Mouse (Mus musculus) E14TG2a.4 (cell line): Measurements from ENCODE around the gene Tshz2.

Source experiments
- H3K27me3 ChIP-seq: 2 replicates; pipeline ENCODE4 v1.6.1; 2014; ENCODE audit warnings: low read length, control low read depth; ENCODE audit not compliant: insufficient read depth
- H3K36me3 ChIP-seq: 2 replicates; pipeline ENCODE4 v1.6.1; 2014; ENCODE audit warnings: low read length, control low read depth; ENCODE audit not compliant: insufficient read depth
- H3K4me1 ChIP-seq: replicated peaks from 2 replicates; pipeline ENCODE4 v1.6.1; 2014; ENCODE audit warnings: low read depth, low read length, control low read depth
- H3K4me3 ChIP-seq: replicated peaks from 2 replicates; pipeline ENCODE4 v1.5.1; 2014; ENCODE audit warnings: mild to moderate bottlenecking, low read length
- H3K9me3 ChIP-seq: 2 replicates; pipeline ENCODE4 v1.6.1; 2014; ENCODE audit warnings: low read length, control low read depth
- CTCF ChIP-seq: conservative IDR thresholded peaks from 2 replicates; pipeline ENCODE4 v1.5.1; 2014; ENCODE audit warnings: low read length
- NANOG ChIP-seq: IDR thresholded peaks from 2 replicates; pipeline ENCODE4 v1.6.1; 2014; ENCODE audit warnings: borderline replicate concordance, low read length, mixed read lengths
- POU5F1 ChIP-seq: IDR thresholded peaks from 2 replicates; pipeline ENCODE4 v1.6.1; 2014; ENCODE audit warnings: low read length, borderline replicate concordance

The Tshz2 gene

DNA sequence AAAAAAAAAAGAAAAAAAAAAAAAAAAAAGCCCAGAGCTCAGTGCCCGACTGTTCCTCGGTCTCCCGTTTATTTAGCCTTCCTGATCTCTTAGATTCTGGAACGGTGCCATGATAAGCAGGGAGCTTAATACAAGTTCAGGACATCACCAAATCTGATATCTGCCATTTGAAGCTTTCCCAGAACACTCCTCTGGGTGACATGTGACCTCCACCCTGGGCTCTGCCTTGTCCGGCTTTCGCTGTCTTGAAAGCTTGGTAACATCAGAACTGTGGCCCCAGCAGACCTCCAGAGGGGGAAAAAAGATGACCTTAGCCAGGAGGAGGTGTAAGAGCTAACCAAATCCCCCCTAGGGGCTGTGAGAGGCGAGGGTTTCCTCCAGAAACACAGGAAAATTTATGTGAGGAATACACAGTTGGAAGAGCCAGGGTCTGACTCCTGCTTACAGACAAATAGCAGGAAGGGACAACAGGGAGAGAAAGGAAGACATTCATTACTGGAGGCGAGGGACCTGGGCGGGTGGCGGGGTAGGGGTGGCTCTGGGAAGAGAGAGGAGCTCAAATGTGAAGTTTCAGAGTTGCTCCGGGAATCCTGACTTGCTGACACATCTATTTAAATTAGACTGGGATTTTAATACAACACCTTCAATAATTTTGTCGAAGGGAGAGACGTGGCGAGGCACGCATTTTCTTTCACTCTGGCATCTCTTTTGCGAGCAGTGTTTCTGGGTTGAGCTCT, 363.9 kb downstream of the Tshz2 start:
- Histone ChIP-seq H3K4me3 (no peak overlapping the region), H3K9me3 (no peaks in the 10 kb centered on the region), H3K36me3 (no peaks in the 10 kb centered on the region), H3K4me1 (peaks cover 27% of the 10 kb centered on the region), H3K27me3 (peaks cover 37% of the 10 kb centered on the region)
- no peak for TF ChIP-seq CTCF
- TF ChIP-seq POU5F1, result no peak
- TF ChIP-seq NANOG, result no peak

DNA sequence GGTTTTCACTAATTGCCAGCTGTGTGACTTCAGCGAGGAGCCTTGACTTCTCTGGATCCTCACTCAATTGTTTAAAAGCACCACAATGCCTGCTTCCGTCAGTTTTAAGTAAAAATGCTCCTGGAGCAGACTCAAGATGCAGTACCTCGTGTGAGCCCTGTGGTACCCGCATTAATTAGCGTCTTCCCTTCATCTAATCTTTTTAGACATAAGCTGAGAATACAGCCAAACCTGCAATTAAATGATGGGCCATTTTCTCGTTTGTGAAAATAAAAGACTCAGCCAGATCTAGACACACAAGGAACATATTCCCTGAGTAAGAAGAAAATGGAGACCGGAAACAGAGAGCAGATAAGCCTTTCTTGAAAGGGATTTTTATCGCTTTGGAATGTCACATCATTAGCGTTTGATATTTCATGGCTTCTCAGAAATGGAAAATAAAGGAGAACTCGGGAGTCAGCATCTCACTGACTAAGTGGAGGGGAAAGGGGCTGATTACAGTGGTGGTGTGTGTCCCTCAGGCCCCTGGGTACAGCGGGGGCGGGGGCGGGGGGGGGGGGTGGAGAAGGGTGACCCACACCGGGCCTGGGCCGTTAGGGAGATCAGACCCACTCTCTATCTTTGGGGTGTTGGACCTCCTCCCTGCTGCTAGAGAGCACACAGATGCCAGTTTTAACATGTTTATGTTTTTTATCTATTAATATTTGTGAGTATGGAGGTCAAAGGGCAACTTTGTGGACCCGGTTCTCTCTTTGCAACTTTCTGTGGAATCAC, 364.6 kb downstream of the Tshz2 start:
- TF ChIP-seq POU5F1 (no peak), CTCF (no peak), NANOG (no peak)
- Histone ChIP-seq H3K4me3 (no peak overlapping the region), H3K36me3 (no peaks in the 10 kb centered on the region), H3K4me1 (peaks cover 27% of the 10 kb centered on the region), H3K27me3 (peaks cover 31% of the 10 kb centered on the region), H3K9me3 (no peaks in the 10 kb centered on the region)

DNA sequence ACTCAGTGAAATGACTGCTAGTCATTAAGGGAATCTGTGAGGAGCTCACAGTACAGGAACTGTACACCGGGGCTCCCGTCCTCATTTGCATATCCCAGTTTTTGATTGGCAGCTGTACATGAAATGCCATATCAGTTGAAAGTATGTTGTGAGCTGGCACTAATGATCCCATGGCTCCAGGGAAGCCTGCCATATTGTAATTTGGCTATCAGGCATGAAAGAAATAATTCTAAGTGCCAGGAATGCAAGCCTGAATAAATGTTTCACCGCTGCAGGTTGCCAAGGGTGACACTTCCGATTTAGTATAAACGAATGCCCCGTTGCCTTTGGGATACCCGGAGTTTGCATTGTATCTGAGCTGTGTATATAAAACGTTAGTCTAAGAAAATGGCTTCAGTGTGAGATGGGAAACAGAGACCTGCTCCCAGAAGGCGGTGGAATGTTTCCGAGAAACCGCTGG, 366.1 kb downstream of the Tshz2 start:
- Histone ChIP-seq H3K36me3 (no peaks in the 10 kb centered on the region), H3K9me3 (no peaks in the 10 kb centered on the region), H3K4me3 (0 out of 2 replicates have a peak overlapping the region, but pooled peaks have one; percentile 3), H3K27me3 (peaks cover 28% of the 10 kb centered on the region), H3K4me1 (peaks cover 36% of the 10 kb centered on the region)
- TF ChIP-seq CTCF, result no peak
- no peak for TF ChIP-seq NANOG
- no peak for TF ChIP-seq POU5F1

DNA sequence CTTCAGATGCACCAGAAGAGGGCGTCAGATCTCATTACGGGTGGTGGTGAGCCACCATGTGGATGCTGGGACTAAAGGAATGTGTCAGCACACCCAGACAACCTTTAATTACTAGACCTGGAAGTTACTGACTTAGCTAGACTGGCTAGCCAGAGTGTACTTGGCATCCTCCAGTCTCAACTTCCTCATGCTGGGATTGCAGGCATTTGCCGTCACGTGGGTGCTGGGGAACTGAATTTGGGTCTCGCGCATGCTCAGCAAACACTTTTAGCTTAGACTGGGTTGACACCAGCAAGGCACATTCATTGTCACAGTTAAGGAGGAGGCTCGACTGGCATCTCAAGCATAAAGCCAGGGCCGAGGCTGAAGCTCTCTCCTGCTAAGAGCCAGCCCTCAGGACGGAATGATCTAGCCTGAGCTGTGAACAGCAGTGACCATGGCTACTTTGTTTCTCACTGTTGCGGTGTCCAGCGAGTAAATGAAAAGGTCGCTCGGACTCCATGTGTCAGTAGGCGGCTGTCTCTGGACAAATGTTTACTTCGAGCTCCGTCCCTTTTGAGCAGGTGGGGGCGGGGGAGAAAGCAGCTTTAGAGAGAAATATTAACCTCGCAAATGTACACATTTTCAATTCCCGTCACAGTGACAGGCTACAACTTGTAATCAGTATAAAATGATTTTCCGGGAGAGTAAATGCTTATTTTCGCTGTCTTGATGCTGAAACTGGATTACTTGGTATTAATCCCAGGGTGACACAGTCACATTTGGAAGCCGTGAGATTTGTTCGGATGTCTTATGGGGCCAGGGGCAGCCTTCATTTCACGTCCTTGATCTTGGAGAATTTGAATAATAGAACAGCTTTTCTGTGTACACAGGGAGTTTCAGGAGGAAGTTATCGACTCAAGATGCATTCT, 370.0 kb downstream of the Tshz2 start:
- TF ChIP-seq POU5F1 (no peak), CTCF (peak; percentile 7; the same call in 1 of the 2 replicates)
- Histone ChIP-seq H3K4me1 (peaks cover 21% of the 10 kb centered on the region), H3K27me3 (no peaks in the 10 kb centered on the region), H3K9me3 (no peaks in the 10 kb centered on the region), H3K36me3 (no peaks in the 10 kb centered on the region), H3K4me3 (no peak overlapping the region)

GRCm38 (mm10) chr2:170003666-170004065, 370.9 kb downstream of the Tshz2 start:
- Histone ChIP-seq H3K36me3 (no peaks in the 10 kb centered on the region), H3K4me1 (peaks cover 13% of the 10 kb centered on the region), H3K4me3 (no peak overlapping the region), H3K9me3 (peaks cover 5% of the 10 kb centered on the region), H3K27me3 (peaks cover 4% of the 10 kb centered on the region; the same call in 1 of the 2 replicates)
- TF ChIP-seq CTCF, result no peak
- no peak for TF ChIP-seq NANOG
- no peak for TF ChIP-seq POU5F1

DNA sequence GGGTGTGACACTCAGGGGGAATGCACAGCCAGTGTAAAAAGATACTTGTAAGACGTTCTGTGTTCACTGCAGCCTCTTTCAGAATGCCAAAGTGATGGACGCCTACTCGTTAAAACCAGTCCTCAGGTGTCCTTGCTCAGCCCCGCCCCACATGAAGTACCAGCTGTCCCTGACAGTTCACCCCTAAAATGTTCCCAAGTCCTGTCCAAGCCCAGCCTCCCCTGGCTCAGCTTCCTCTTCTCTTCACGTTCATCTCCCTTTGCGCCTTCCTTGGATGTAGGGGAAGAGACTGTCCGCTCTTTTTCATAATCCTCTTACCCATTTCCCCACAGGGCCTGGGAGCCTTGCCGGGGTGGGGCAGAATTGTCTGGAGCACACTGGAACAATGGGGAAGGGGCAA, 374.0 kb downstream of the Tshz2 start:
- H3K27me3 ChIP-seq, result peaks cover 5% of the 10 kb centered on the region; the same call in 1 of the 2 replicates
- no peak overlapping the region for H3K4me3 ChIP-seq
- peaks cover 21% of the 10 kb centered on the region for H3K4me1 ChIP-seq
- no peaks in the 10 kb centered on the region for H3K36me3 ChIP-seq
- TF ChIP-seq POU5F1 (no peak), NANOG (no peak), CTCF (no peak)
- peaks cover 5% of the 10 kb centered on the region for H3K9me3 ChIP-seq

DNA sequence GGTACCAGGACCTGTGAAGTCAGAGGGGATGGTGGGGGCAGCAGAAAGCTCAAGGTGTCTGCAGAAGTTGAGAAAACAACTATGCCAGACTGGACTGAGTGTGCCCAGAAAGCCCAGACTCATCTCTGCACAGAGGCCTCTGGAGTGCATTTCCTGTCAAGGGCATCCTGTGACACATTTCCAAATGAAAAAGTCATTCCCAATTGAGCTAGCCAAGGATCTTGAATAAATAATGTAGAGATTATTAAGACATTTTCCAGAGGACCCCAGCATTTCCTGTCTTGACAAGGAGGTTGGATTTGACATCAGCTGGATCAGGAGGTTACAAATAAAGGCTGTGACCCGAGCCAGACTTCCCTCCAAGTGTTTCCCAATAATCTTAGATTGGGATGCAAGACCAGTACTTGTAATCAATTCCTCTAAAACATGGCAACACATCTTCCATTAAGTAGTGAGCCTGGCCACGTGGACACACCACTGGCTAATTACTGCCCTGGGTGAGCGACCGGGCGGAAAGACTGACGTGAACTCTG, 374.7 kb downstream of the Tshz2 start:
- peaks cover 5% of the 10 kb centered on the region; the same call in 1 of the 2 replicates for H3K27me3 ChIP-seq
- H3K4me1 ChIP-seq, result peaks cover 21% of the 10 kb centered on the region
- TF ChIP-seq NANOG (no peak), CTCF (no peak), POU5F1 (no peak)
- no peaks in the 10 kb centered on the region for H3K36me3 ChIP-seq
- H3K4me3 ChIP-seq, result no peak overlapping the region
- peaks cover 5% of the 10 kb centered on the region for H3K9me3 ChIP-seq
